Mouse (Mus musculus) cortical plate, adult 2 months (tissue): Measurements from ENCODE around the gene Gclm. TPM values are rescaled to one million over a fixed set of nuclear protein-coding genes. Genes with fewer than 3 reads are reported as not detected.
"Not testable (repeated sequence)": the region's sequence is repeated elsewhere in the genome, so short reads cannot be mapped to it uniquely, and the experiment has no call there.

Experiments used
- H3K27ac ChIP-seq: fragments of 200-500 bp; 2 replicates; pipeline ENCODE4 v1.5.1; 2012; ENCODE audit warnings: low read length, control low read depth, inconsistent platforms; ENCODE audit not compliant: insufficient read depth
- H3K4me1 ChIP-seq: fragments of 200-500 bp; 2 replicates; pipeline ENCODE4 v1.6.1; 2011; ENCODE audit warnings: low read length; ENCODE audit not compliant: control insufficient read depth, insufficient read depth
- H3K4me3 ChIP-seq: fragments of 200-500 bp; 2 replicates; pipeline ENCODE4 v1.5.1; 2011; ENCODE audit warnings: mild to moderate bottlenecking, low read length, control low read depth; ENCODE audit not compliant: insufficient read depth
- CTCF ChIP-seq: fragments of 200-500 bp; IDR thresholded peaks from 2 replicates; pipeline ENCODE4 v1.5.1; 2011; ENCODE audit warnings: mild to moderate bottlenecking, control low read depth, low read length; ENCODE audit not compliant: insufficient read depth; ENCODE audit errors: extremely low read depth
- POLR2A ChIP-seq: fragments of 200-500 bp; IDR thresholded peaks from 2 replicates; pipeline ENCODE4 v1.6.1; 2011; ENCODE audit warnings: mild to moderate bottlenecking, low read length, control low read depth; ENCODE audit not compliant: insufficient read depth; ENCODE audit errors: extremely low read depth
- polyA plus RNA-seq: library from polyadenylated mRNA; depleted of rRNA; stranded (reverse); fragments of >200 nt; gene quantifications from 2 replicates; pipeline ENCODE4 v1.2.3, GENCODE M21; 2012

The Gclm gene
- polyA plus RNA-seq, 1 experiment: 49.5 TPM

DNA sequence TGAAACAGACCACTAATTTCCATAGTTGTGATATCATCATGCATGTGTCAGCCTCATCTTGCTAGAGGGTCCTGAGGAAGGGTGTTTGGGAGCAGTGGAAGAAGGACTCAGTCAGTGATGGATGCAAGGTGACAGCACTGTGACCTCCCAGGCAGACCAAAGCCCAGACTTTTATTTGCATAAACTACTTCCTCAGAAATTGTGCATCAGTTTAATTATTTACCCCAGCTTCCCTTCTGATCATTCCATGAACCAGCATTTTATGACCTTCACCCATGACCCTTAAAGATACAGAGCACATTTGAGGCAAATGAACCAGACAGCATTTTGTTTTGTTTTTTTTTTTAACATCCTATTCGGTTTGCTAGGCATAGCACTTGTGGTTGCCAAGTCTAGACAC lies 9.6 kb upstream of the Gclm start:
- H3K4me3 ChIP-seq: no peak overlapping the region
- H3K4me1 ChIP-seq: no peaks in the 10 kb centered on the region
- no peak for TF ChIP-seq POLR2A
- no peak overlapping the region for H3K27ac ChIP-seq

DNA sequence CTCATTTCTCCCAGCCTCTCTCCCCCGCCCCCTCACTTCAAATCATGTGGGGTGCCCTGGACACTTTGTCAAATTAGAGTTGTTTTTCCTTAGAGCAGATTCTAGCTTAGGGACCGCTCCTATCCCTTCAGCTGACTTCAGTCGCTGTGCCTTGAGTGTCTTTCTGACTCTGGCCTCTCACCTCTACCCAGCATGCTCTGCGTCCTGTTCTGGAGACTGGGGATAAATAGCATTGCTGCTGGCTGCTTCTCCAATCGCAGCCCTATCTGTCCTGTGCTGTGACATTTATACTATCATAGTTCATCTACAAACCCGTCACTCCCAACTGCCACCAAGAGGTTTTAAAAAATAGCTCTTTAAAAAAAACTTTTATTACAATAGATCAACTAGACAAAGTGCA lies 2.5 kb upstream of the Gclm start:
- TF ChIP-seq CTCF (no peak), POLR2A (no peak)
- peaks cover 7% of the 10 kb centered on the region for H3K4me1 ChIP-seq
- H3K27ac ChIP-seq: no peak overlapping the region

DNA sequence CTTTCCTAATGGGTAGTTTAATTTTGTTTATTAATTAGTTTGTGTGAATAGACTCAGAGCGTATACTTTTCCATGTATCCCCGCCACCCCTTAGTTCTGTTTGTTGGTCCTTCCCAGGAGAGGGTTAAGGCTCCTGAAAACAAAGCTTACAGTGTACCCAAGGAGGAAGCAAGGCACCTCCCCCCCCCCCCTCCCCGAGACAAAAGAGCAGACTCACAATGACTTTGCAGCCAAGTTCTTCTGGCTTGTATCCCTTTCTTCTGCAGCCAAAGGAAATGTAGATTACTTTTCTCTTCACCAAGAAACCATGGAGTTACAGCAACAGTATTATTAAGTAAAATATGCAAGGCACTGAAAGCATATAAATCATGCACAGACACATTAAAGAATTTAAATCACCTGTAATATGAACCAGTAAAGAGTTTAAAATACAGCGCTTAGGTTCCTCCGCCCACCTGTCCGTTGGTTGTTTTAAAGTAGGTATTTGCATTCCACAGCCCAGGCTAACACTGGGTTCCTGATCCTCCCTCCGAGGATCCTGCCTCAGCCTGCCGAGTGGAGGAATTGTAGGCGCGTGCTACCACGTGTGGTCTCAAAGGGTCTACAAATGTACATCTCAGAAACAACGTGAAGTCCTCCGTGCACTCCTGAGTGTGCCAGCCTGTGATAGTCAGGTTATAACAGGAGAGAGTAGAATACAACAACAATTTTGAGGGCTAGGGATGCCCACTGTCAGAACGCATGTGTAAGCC lies 1.8 kb upstream of the Gclm start:
- TF ChIP-seq CTCF (no peak), POLR2A (no peak)
- peaks cover 8% of the 10 kb centered on the region for H3K4me1 ChIP-seq
- no peak overlapping the region for H3K4me3 ChIP-seq
- H3K27ac ChIP-seq: no peak overlapping the region

More for the DNA sequence above, 2.5 kb upstream of the Gclm start:
- no peak overlapping the region for H3K4me3 ChIP-seq

DNA sequence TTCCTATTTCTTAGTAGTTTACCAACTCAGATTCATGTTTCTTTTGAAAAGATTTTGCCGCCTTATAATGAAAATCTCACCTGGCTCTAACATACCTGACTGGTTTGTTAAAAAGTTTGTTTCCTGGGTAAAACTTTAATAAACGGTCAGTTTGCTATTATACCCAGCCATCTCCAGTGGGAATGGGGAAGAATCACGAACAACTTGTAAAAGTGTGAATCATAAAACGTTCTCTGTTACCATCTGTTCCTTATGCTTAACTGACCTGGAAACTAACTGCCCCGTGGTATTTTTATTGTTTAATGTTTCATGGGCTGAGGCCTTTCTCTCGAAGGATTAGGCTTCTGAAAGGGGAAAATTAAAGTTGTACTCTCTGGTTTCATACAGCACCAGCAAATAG lies 598 bp upstream of the Gclm start:
- TF ChIP-seq POLR2A (no peak), CTCF (no peak)
- H3K27ac ChIP-seq: no peak overlapping the region
- peaks cover 8% of the 10 kb centered on the region for H3K4me1 ChIP-seq
- peak overlapping the region; percentile 99; the same call in 1 of the 2 replicates for H3K4me3 ChIP-seq

DNA sequence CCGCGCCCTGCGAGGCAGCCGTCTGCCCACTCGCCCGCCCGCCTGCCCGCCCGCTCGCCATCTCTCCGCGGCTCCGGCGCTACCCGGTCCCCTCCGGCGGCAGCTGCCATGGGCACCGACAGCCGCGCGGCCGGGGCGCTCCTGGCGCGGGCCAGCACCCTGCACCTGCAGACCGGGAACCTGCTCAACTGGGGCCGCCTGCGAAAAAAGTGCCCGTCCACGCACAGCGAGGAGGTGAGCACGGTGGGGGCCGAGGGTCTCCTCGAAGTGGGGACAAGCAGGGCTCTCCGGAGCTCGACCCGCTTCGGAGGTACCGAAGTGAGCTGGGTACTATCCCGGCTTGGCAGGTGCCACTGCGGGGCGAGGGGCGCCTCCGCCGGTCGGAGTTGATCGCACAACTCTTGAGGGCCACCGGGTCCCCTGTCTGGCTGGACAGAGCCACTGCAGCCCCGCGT lies 548 bp downstream of the Gclm start:
- H3K27ac ChIP-seq: peak overlapping the region; percentile 89
- TF ChIP-seq CTCF (no peak), POLR2A (no peak)
- peak overlapping the region; percentile 99 for H3K4me3 ChIP-seq
- peaks cover 8% of the 10 kb centered on the region for H3K4me1 ChIP-seq

DNA sequence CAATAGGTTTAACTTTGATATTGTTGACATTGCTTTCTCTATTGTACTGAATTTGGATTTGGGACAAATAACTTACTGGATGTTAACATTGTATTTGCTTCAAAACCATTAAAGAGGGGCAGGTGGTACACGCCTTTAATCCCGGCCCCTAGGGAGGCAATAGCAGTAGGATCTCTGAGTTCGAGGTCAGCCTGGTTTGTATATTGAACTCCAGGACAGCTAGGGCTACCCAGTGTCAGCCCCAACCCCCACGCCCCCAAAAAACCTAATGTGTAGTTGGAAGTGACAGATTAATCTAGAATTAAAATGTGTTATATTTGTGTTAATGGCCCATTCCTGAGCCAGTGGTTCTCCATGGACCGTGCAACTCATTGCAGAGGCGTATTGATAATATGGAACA lies 1.0 kb downstream of the Gclm start:
- Histone ChIP-seq H3K4me3 (peak overlapping the region; percentile 99), H3K27ac (no peak overlapping the region), H3K4me1 (peaks cover 8% of the 10 kb centered on the region)
- TF ChIP-seq POLR2A (no peak), CTCF (no peak)

DNA sequence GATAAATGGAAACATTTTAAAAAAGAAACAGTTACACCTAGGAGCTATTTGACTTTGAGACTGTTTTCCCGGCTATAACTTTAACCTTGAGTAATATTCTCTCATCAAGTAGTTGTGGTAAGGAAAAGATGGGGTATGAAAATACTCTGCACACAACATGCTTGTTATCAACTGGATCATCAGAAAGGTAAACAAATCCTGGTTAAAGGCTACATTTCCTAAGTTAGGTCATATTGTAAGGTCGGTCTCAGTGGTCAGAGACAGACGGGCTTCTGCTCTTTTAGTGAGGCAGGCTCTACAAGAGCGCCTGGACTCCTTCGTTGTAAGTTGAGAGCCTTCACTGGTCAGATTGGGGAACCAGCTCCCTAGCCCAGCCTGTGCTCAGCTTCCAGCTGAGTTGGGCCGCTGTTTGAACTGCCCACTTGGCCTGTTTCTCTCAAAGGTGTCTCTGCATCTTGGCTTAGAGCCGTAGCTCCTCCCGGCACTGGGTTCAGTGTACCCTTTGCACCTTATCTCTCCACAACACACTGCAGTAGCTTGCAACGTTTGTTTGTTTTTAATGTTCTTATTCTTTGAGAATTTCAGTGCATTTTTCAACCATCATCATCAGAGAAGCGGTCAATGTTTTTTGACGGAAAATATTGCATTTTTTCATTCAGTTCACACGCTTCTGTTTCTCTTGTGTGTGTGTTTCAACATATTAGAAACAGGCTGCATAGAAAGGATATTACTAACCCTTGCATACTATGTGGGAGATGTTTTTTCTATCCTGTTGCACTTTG lies 1.8 kb downstream of the Gclm start:
- Histone ChIP-seq H3K27ac (no peak overlapping the region), H3K4me3 (peak overlapping the region; percentile 99), H3K4me1 (peaks cover 8% of the 10 kb centered on the region)
- TF ChIP-seq POLR2A: no peak
- TF ChIP-seq CTCF: no peak

DNA sequence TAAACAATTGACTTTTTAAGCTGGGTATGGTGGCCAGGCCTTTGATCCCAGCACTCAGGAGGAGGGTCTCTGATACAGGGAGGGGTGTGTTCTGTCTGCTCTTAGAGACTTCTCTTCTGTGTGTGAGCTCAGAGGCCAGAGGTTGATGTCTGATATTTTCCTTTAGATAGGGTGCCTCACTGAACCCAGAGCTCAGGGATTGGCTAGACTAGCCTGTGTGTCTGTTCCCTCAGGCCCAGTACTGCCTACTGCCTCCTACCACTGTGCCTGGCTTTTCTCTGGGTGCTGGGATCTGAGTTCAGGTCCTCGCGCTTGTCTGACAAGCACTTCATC lies 2.4 kb downstream of the Gclm start:
- no peak for TF ChIP-seq POLR2A
- TF ChIP-seq CTCF: no peak
- Histone ChIP-seq H3K4me1 (peaks cover 9% of the 10 kb centered on the region), H3K27ac (no peak overlapping the region), H3K4me3 (peak overlapping the region; percentile 99; the same call in 1 of the 2 replicates)

DNA sequence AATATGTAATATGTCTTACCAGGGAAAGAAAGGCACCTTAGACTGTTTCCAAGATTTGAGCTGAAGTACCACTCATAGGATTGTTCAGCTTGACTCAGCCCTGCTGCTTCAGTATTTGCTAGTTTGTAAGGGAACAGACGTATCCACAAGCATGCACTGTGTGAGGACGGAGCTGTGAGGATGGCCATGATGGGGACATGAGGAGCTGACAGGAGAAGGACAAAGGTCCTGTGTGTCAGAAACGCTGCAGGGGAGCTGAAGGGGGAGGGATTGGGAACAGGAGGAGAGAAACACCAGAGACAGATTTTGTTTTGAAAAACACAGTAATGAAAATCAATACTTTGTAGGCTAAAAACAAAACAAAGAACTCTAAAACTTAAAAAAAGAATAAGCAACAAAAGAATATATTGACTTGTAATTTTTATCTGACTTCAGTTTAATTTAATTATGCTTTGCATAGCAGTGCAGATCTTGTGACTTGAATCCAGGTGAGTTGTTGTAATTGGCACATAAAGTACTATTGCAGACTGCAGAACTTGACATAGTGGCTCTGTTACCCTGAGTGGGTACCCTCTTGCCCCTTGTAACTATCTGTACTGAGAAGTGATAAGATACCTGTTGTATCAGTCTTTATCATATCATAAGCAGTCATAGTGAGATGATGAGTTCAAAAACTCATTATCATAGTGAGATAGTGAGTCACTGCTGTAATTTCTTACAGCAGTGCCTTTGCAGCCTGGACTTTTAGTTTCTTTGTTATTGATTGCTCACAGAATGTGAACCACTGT lies 7.3 kb downstream of the Gclm start:
- no peak overlapping the region for H3K4me3 ChIP-seq
- peak overlapping the region; percentile 46; the same call in 1 of the 2 replicates for H3K27ac ChIP-seq
- TF ChIP-seq POLR2A (no peak), CTCF (no peak)
- H3K4me1 ChIP-seq: peaks cover 4% of the 10 kb centered on the region

DNA sequence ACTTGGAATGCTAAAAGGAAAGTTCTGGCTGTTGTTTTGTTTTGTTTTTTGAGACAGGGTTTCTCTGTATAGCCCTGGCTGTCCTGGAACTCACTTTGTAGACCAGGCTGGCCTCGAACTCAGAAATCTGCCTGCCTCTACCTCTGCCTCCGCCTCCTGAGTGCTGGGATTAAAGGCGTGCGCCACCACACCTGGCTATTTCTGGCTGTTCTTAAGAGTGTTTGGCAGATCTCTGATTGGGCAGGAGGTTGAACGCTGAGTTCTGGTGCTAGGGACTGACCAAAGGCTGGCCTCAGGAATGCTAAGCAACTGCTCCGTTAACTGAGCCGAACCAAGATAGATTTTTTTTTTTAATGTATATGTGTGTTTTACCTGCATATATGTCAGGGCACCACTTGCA lies 8.7 kb downstream of the Gclm start:
- H3K4me1 ChIP-seq, H3K4me3 ChIP-seq, H3K27ac ChIP-seq: not testable (repeated sequence)
